In genomic region chr10:25114316-25114715, GRCm38 (mm10) we compare ENCODE assay signal across 26 mouse cellular contexts.
DNase-seq lines count a peak whose midpoint lies in the region; ATAC-seq and TF ChIP-seq lines count a peak whose summit lies in the region.
"Had no signal": no experiment of that assay in that cellular context is flagged by ENCODE, and none has a peak within 500 bp of the region (broad histone marks: within the 10 kb centered on the region; RNA-seq: fewer than 3 reads in every experiment).

No protein-coding gene starts in this region.

- no peak overlapping the region for H3K4me2 ChIP-seq in CH12.LX (ENCODE audit: insufficient read depth, low read depth, poor library complexity, severe bottlenecking)
- no peak overlapping the region for H3K4me2 ChIP-seq in forebrain, embryonic 11.5 days (ENCODE audit: low read depth, low read length, severe bottlenecking)
- H3K4me2 ChIP-seq: embryonic facial prominence, embryonic 13.5 days; embryonic facial prominence, embryonic 15.5 days; forebrain, embryonic 13.5 days; forebrain, embryonic 15.5 days had no signal

- no peak for TF ChIP-seq RAD21 in CH12.LX (IDR thresholded peaks at IDR 0.05; ENCODE audit: low read depth, low read length)

- H3K4me3 ChIP-seq in CH12.LX (replicated peaks in 1 of 3; ENCODE audit: low read depth in 2 of 3, low read length in 2 of 3, poor library complexity in 1 of 3): no peak overlapping the region
- no peak overlapping the region for H3K4me3 ChIP-seq in forebrain, embryonic 11.5 days (ENCODE audit: low read depth, low read length)
- H3K4me3 ChIP-seq: embryonic facial prominence, embryonic 13.5 days; embryonic facial prominence, embryonic 15.5 days; erythroblast, embryonic 14.5 days; forebrain, embryonic 10.5 days; forebrain, embryonic 13.5 days; forebrain, embryonic 15.5 days had no signal

- no peak for TF ChIP-seq CTCF in CH12.LX (conservative IDR thresholded peaks at IDR 0.05 in 1 of 2, IDR thresholded peaks at IDR 0.05 in 1 of 2; ENCODE audit: low read depth in 2 of 2, low read length in 2 of 2)

- in situ Hi-C loops in CH12.LX (cut with MboI; ENCODE audit: low pct_ligation_motif_present, low pct_unique_long_range_greater_than_20kb, low sequenced_read_pairs): no loop called here

- no peaks in the 10 kb centered on the region for H3K27me3 ChIP-seq in CH12.LX (replicated peaks)
- H3K27me3 ChIP-seq in forebrain, embryonic 11.5 days (ENCODE audit: control insufficient read depth, insufficient read depth, low read length): no peaks in the 10 kb centered on the region
- H3K27me3 ChIP-seq: embryonic facial prominence, embryonic 15.5 days; forebrain, embryonic 13.5 days; forebrain, embryonic 15.5 days had no signal

- no peaks in the 10 kb centered on the region for H3K79me2 ChIP-seq in CH12.LX (replicated peaks; ENCODE audit: control insufficient read depth, extremely low read depth, insufficient read depth, poor library complexity, severe bottlenecking)

- no peaks in the 10 kb centered on the region for H3K9me3 ChIP-seq in CH12.LX (replicated peaks; ENCODE audit: low read length)
- no peaks in the 10 kb centered on the region for H3K9me3 ChIP-seq in forebrain, embryonic 11.5 days (ENCODE audit: control insufficient read depth, low read length)
- H3K9me3 ChIP-seq: embryonic facial prominence, embryonic 13.5 days; embryonic facial prominence, embryonic 15.5 days; forebrain, embryonic 10.5 days; forebrain, embryonic 13.5 days; forebrain, embryonic 15.5 days had no signal

- peaks cover 14 to 21% of the 10 kb centered on the region in 2 experiments for H3K4me1 ChIP-seq in CH12.LX (ENCODE audit: control insufficient read depth in 1 of 2, insufficient read depth in 2 of 2)
- 0 out of 2 replicates have a peak, but pooled peaks cover 2% of the 10 kb centered on the region for H3K4me1 ChIP-seq in forebrain, embryonic 11.5 days (replicated peaks; ENCODE audit: control insufficient read depth, insufficient read depth, low read length)
- H3K4me1 ChIP-seq: embryonic facial prominence, embryonic 15.5 days had no signal

- TF ChIP-seq POLR2A in CH12.LX (IDR thresholded peaks at IDR 0.05; ENCODE audit: low read depth, low read length): no peak

- H3K36me3 ChIP-seq in CH12.LX (replicated peaks in 1 of 2; ENCODE audit: control insufficient read depth in 1 of 2, insufficient read depth in 1 of 2, low read length in 1 of 2): no peaks in the 10 kb centered on the region
- H3K36me3 ChIP-seq in forebrain, embryonic 11.5 days (ENCODE audit: control insufficient read depth, insufficient read depth, low read length): no peaks in the 10 kb centered on the region
- H3K36me3 ChIP-seq: embryonic facial prominence, embryonic 13.5 days; embryonic facial prominence, embryonic 15.5 days; forebrain, embryonic 10.5 days; forebrain, embryonic 15.5 days had no signal

- no peak for DNase-seq in CH12.LX (ENCODE audit: extremely low read depth)
- DNase-seq in thymus, postnatal 0 days (ENCODE audit: low spot score): peak; percentile 81
- peak; percentile 56 for DNase-seq in thymus, postnatal 14 days
- peak; percentile 33 to 60 for DNase-seq in thymus, postnatal 36 days
- DNase-seq in layer of hippocampus, adult 9-11 months: no peak
- no peak for DNase-seq in ovary, postnatal 36 days (ENCODE audit: low spot score)
- DNase-seq in heart, adult 8-10 months (ENCODE audit: low spot score): no peak
- no peak for DNase-seq in forebrain, embryonic 11.5 days (ENCODE audit: low spot score)
- DNase-seq: adrenal gland, adult 2 months; adrenal gland, postnatal 10 days; adrenal gland, postnatal 25 days; B cell, adult 2 months; cerebellum, adult 11 months; cerebellum, adult 18-20 months; cerebellum, adult 8-10 months; cerebellum, adult 9-11 months; cerebellum, postnatal 14 days; cerebellum, postnatal 36 days; embryo, embryonic 11 days had no signal

- ATAC-seq in forebrain, embryonic 11.5 days (replicated peaks; ENCODE audit: low FRiP score): no peak
- ATAC-seq: CD4-positive, CD25-positive, alpha-beta regulatory T cell, adult 4 months; forebrain, embryonic 13.5 days; forebrain, embryonic 15.5 days had no signal

- H3K9ac ChIP-seq in CH12.LX (ENCODE audit: insufficient read depth, low read depth): no peak overlapping the region
- H3K9ac ChIP-seq in forebrain, embryonic 11.5 days (ENCODE audit: low read length): no peak overlapping the region
- H3K9ac ChIP-seq: embryonic facial prominence, embryonic 13.5 days; embryonic facial prominence, embryonic 15.5 days; forebrain, embryonic 13.5 days; forebrain, embryonic 15.5 days had no signal

- dilution Hi-C loops in CH12.LX (cut with MboI; ENCODE audit: extremely low pct_ligation_motif_present, extremely low pct_unique_long_range_greater_than_20kb, low sequenced_read_pairs): no loop called here

- H3K27ac ChIP-seq in CH12.LX (ENCODE audit: insufficient read depth, low read depth): no peak overlapping the region
- H3K27ac ChIP-seq in forebrain, embryonic 11.5 days (ENCODE audit: low read depth, low read length): no peak overlapping the region
- H3K27ac ChIP-seq: embryonic facial prominence, embryonic 13.5 days; embryonic facial prominence, embryonic 15.5 days; forebrain, embryonic 10.5 days; forebrain, embryonic 13.5 days; forebrain, embryonic 15.5 days had no signal

- TF ChIP-seq EP300 in CH12.LX (IDR thresholded peaks at IDR 0.05; ENCODE audit: low read length): no peak

- WGBS in forebrain, embryonic 11.5 days: 93% methylated on average over 4 of the region's 4 CpGs

TF ChIP-seq in CH12.LX, 34 proteins besides CTCF, POLR2A, EP300 and RAD21:
- TF ChIP-seq ETS1 (conservative IDR thresholded peaks at IDR 0.05; ENCODE audit: low read depth, low read length): 0 out of 2 replicates have a peak, but pooled peaks have one; percentile 41
- TF ChIP-seq KAT2A (IDR thresholded peaks at IDR 0.05; ENCODE audit: insufficient replicate concordance, low read length): no peak

Comparison
In these comparisons a context has a peak if more than half of its experiments do, and no peak if none do; other contexts are left out.
1. DNase-seq: peak in thymus, postnatal 0 days (single experiment), thymus, postnatal 14 days (single experiment) and thymus, postnatal 36 days (2 of 2); none in CH12.LX (single experiment), layer of hippocampus, adult 9-11 months (single experiment), ovary, postnatal 36 days (single experiment), heart, adult 8-10 months (single experiment) and forebrain, embryonic 11.5 days (single experiment).